Mouse (Mus musculus): ENCODE measurements around the gene Sarm1. TPM values are rescaled to one million over a fixed set of nuclear protein-coding genes. Genes with fewer than 3 reads are reported as not detected.

The Sarm1 gene
- total RNA-seq (2023): 1.6 TPM

DNA sequence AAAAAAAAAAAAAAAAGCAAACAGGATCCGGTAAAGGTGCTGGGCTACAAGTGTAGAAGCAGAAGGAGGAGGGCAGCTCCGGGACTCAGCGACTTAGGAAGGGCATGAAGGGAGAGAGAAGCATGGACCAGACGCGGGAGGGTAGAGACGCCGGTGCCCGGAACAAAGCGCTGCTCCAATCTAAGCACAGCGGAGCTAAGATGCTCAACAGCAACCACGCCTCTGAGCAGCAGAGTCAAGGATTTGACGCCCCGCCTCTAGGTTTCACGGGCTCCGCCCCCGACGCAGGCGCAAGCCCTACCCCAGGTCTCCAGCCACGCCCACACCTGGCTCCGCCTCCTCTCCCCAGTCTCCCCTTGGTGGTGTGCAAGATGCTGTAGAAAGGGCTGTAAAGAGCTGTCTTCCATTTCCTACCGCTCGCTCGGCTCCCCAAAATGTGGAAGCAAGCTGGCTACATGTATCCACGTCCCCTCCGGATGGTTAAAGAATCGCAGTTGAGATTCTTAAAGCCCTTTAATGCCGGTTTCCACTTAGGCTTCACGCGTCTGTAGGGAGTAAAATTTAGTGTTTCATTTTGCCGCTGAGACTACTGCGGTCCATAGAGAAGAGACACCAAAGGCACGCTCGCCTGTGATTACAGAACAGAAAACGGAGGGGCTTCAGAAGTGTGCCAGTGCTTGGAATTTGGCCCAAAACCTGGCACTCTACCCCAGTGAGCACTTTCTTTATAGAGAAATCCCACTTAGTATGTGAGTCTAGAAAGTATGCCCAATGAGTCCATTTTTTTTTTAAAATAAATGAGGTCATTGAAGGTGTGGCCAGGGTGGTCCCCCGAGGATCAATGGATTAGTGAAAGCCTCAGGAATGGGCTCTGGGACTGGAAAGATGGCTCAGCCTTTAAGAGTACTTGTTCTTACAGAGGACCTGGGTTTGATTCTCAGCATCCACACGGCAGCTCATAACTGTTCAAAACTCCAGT lies at the start of gene Sarm1:
Sarm1 (minus strand) TSS at position 211 of the 979 bp plus-strand sequence.

DNA sequence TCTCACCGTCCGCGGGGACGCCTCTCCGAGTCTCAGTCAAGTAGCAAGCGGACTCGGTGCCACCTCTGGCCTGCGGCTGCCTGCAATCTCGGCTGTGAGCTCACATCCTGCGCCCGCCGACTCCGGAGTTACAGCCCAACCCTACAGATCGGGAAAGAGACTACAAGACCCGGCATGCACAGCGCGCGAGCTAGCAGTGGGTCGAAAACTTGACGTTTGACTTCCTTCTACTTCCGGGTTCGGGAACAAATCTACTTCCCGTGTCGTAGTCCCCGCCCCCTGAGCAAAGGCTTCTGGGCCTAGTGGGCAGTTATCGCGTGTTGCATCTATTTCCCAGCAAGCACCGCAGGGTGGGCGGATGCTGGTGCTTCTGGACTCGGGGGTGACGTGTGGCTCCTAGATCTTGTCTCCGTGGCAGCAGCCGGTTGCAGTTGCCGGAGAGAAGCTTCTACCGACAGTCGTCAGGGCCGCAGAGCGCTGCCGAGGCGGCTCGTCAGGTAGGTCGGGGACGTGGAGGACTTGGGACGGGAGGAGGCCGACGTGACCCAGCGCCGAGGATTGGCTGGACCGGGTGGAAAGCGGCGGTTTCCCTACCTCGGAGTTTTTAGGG lies 38.6 kb upstream of the Sarm1 start, which contains the start of the genes Tnfaip1 and Ift20:
Tnfaip1 (minus strand) TSS at position 253 of the 610 bp plus-strand sequence.
Ift20 (plus strand) TSS at position 282 of the 610 bp plus-strand sequence.

DNA sequence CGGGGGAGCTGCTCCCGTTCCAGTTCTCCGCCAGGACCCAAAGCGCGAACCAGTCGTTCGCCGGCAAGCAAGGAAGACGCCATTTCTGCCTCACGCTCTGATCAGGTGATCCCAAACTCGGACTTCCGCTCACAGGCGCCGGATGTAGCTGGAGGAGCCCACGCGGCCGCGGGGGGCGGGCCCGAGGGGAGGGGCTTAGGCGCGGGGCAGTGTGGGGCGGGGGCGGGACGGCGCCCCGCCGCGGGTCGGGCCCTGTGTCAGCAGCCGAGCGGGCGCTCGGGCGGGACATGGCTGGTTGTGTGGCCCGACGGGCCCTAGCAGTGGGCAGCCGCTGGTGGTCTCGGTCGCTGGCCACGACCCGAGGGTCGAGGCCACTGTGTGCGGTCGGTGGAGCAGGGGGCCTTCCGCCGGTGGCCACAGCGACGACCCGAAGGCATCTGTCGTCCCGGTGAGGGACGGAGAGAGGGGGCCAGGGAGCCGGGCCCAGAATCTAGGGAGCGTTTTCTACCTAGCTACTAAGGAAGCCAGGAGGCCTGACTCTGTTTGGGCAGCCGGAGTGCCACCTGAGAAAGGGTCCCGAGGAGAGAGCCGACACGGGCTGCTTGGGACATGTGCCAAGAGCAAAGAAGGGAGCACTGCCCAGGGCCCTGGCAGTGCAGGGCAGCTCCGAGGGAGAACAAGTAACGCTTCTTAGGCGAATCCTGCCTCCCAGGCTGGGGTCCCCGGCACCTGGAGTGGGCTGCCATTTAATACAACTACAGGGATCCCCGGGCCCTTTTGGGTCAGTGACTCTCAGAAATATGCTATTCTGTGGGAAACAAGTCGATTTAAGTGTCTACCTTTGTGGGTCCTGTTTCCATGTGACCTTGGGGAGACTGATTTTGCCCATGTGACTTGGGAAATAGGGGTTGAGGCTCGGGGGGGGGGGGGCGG lies 14.7 kb upstream of the Sarm1 start, which contains the start of the genes Tmem199 and Poldip2:
Tmem199 (minus strand) TSS at position 148 of the 933 bp plus-strand sequence.
Poldip2 (plus strand) TSS at position 169 of the 933 bp plus-strand sequence.

DNA sequence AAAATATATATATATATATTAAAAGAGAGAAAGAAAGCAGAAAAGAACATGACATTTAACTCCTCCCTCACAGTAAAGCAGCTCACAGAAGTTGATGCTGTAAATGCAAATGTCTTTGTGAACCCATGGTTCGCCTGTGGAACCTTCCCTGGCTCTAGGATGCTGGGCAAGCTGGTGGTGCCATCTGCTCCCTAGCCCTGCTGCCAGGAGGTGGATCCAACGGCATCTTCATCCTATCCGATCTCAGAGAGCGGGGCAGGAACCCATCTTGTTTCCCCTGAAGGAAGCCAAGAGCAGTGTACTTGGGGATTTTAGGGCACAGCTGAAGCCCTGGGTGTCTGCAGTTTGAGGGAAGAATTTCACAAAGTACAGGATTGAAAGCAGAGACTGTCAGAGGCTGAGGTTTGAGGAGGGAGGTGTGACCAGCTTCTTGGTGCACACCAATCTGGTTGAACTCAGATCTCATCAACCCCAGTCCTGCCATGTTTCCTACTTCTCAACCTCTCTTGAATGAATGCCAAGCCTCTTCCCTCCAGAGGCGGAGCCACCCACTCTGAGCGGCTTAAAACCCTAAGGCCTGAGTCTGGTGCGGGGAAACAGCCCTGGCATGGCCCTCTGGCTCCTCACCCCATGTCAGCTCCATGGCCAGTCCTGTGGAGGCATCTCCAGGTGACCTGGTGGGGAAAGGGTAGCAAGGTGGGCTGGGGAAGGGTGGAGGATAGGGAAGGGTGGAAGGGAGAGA lies 5.5 kb upstream of the Sarm1 start, which contains the start of gene Sebox:
Sebox (plus strand) TSS at position 539 of the 742 bp plus-strand sequence.

DNA sequence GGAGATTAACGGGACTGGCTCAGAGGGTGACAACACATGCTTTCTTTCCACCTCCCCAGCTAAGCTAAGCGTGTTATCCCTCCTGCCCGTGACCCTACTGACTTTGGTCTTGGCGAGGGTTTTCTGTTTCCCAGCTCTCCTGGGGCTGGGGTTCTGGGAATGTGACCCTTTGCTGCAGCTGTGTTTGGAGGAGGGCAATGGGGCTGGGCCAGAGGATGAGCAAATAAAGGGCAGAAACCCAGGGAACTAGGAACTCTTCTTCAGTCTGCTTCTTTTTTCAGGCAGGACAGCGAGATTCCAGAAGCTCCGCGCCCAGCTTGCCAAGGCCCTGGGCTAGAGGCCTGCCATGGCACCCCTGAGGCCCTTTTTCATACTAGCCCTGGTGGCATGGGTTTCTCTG lies 1.4 kb upstream of the Sarm1 start, which contains the start of gene Vtn:
Vtn (plus strand) TSS at position 88 of the 400 bp plus-strand sequence.

DNA sequence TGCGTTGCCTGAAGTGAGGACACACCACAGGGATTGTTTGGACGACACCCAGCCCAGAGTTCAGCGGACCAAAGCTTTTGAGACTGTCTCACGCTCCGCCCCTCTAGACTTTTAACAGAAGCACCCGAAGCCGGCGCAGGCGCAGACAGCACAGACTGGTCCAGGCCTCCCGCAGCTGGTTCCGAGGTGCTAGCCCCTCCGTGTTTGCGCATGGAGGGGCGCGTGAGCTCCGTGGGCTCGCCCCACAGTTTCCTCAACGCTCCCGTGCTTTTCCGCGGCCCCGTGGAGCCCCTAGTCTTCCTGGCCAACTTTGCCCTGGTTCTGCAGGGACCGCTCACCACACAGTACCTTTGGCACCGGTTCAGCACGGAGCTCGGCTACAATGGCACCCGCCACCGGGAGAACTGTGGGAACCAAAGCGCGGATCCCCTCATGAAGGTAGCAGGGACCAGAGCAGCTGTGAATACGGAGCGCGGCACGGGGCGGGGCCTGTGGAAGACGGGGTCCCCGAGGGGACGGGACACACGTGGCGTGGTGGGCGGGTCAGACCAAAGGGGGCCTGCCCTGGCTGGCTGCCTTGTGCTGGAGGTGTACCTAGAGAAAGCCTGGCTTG lies 31.9 kb downstream of the Sarm1 start, which contains the start of gene Slc46a1:
Slc46a1 (plus strand) TSS at position 130 of the 613 bp plus-strand sequence.

Other genes with a start within 250 kb of the Sarm1 start
- 98.7 TPM for gene 2610507B11Rik, start 236.0 kb downstream of the Sarm1 start, total RNA-seq (2023)
- 0.35 TPM for gene BC030499, start 206.9 kb downstream of the Sarm1 start, total RNA-seq (2023)
- 3.8 TPM for gene Spag5, start 196.2 kb downstream of the Sarm1 start, total RNA-seq (2023)
- 12.0 TPM for gene Aldoc, start 174.8 kb downstream of the Sarm1 start, total RNA-seq (2023)
- 38.7 TPM for gene Pigs, start 169.3 kb downstream of the Sarm1 start, total RNA-seq (2023)
- 13.8 TPM for gene Unc119, start 154.3 kb downstream of the Sarm1 start, total RNA-seq (2023)
- gene Foxn1, start 111.2 kb downstream of the Sarm1 start, total RNA-seq (2023): not detected
- not detected for gene Slc13a2, start 75.5 kb downstream of the Sarm1 start, total RNA-seq (2023)
- gene Slc46a1, start 32.1 kb downstream of the Sarm1 start, total RNA-seq (2023): 1.6 TPM
- not detected for gene Vtn, start 1.3 kb upstream of the Sarm1 start, total RNA-seq (2023)
- gene Sebox, start 5.7 kb upstream of the Sarm1 start, total RNA-seq (2023): not detected
- gene Tmem199, start 14.4 kb upstream of the Sarm1 start, total RNA-seq (2023): 16.6 TPM
- gene Poldip2, start 14.4 kb upstream of the Sarm1 start, total RNA-seq (2023): 31.5 TPM
- gene Tnfaip1, start 38.6 kb upstream of the Sarm1 start, total RNA-seq (2023): 14.0 TPM
- gene Ift20, start 38.6 kb upstream of the Sarm1 start, total RNA-seq (2023): 34.2 TPM
- 7.1 TPM for gene Tmem97, start 53.0 kb upstream of the Sarm1 start, total RNA-seq (2023)
- 70.7 TPM for gene Nlk, start 199.6 kb upstream of the Sarm1 start, total RNA-seq (2023)

All from CD4-positive naive resting alpha-beta T cell, adult 76 days (primary cell).